Mouse (Mus musculus): Measurements from ENCODE around the gene Sbf2. TPM values are rescaled to one million over a fixed set of nuclear protein-coding genes. Genes with fewer than 3 reads are reported as not detected.

Sbf2 gene
- total RNA-seq (2014; rRNA removed) (19.6 and 19.7 TPM in 2 replicates), polyA plus RNA-seq (2012; rRNA removed) (6.6 and 7.2 TPM in 2 replicates)

- H3K36me3 ChIP-seq (ENCODE audit: control insufficient read depth, insufficient read depth, low read length) = no peaks in the 10 kb centered on the region
- DNase-seq (ENCODE audit: extremely low read depth, low read depth, low spot score) = peak; percentile 86
- H3K9ac ChIP-seq (ENCODE audit: low read depth, low read length) = peak within 1 kb of the TSS; percentile 99
- H3K4me3 ChIP-seq (ENCODE audit: insufficient read depth, low read depth, low read length) = peak within 1 kb of the TSS; percentile 85
- TF ChIP-seq CTCF (IDR thresholded peaks at IDR 0.05; ENCODE audit: low read depth, low read length) (no peak), POLR2A (IDR thresholded peaks at IDR 0.05; ENCODE audit: extremely low read depth, insufficient read depth, low read length) (peak; percentile 75)
- H3K27me3 ChIP-seq (ENCODE audit: control insufficient read depth, insufficient read depth, low read length) = no peaks in the 10 kb centered on the region
- under 1% methylated on average over 117 of the region's 127 CpGs for WGBS
- peaks cover 4% of the 10 kb centered on the region; the same call in 1 of the 2 replicates for H3K4me1 ChIP-seq (ENCODE audit: control insufficient read depth, insufficient read depth, low read length)
- peaks cover 5% of the 10 kb centered on the region; the same call in 1 of the 2 replicates for H3K79me2 ChIP-seq (ENCODE audit: control insufficient read depth, insufficient read depth, low read length)
- H3K27ac ChIP-seq (replicated peaks; ENCODE audit: insufficient read depth, low read depth, low read length) = peak within 1 kb of the TSS; percentile 96
Measured at GRCm38 (mm10) chr7:110614133-110615063, at the start of gene Sbf2. TSS of gene Sbf2 (minus strand) at chr7:110614922.

- 62% methylated on average over 3 of the region's 3 CpGs for WGBS
- no peak overlapping the region for H3K9ac ChIP-seq (ENCODE audit: low read depth, low read length)
Measured at GRCm38 (mm10) chr7:110658378-110658928, 43.7 kb upstream of the Sbf2 start.

GRCm38 (mm10) chr7:110655966-110656365 is 41.2 kb upstream of the Sbf2 start:
- H3K36me3 ChIP-seq (ENCODE audit: control insufficient read depth, insufficient read depth, low read length) = no peaks in the 10 kb centered on the region
- TF ChIP-seq POLR2A (IDR thresholded peaks at IDR 0.05; ENCODE audit: extremely low read depth, insufficient read depth, low read length) (no peak), CTCF (IDR thresholded peaks at IDR 0.05; ENCODE audit: low read depth, low read length) (no peak)
- DNase-seq (ENCODE audit: extremely low read depth, low read depth, low spot score) = no peak
- no peaks in the 10 kb centered on the region for H3K79me2 ChIP-seq (ENCODE audit: control insufficient read depth, insufficient read depth, low read length)
- H3K4me1 ChIP-seq (ENCODE audit: control insufficient read depth, insufficient read depth, low read length) = no peaks in the 10 kb centered on the region
- no peak overlapping the region for H3K27ac ChIP-seq (replicated peaks; ENCODE audit: insufficient read depth, low read depth, low read length)
- H3K27me3 ChIP-seq (ENCODE audit: control insufficient read depth, insufficient read depth, low read length) = no peaks in the 10 kb centered on the region
- WGBS = 45% methylated on average over 6 of the region's 6 CpGs
- H3K9ac ChIP-seq (ENCODE audit: low read depth, low read length) = no peak overlapping the region
- no peak overlapping the region for H3K4me3 ChIP-seq (ENCODE audit: insufficient read depth, low read depth, low read length)

More at GRCm38 (mm10) chr7:110658378-110658928, 43.7 kb upstream of the Sbf2 start:
- Histone ChIP-seq H3K27ac (replicated peaks; ENCODE audit: insufficient read depth, low read depth, low read length) (no peak overlapping the region), H3K36me3 (ENCODE audit: control insufficient read depth, insufficient read depth, low read length) (no peaks in the 10 kb centered on the region), H3K4me3 (ENCODE audit: insufficient read depth, low read depth, low read length) (no peak overlapping the region), H3K79me2 (ENCODE audit: control insufficient read depth, insufficient read depth, low read length) (no peaks in the 10 kb centered on the region), H3K27me3 (ENCODE audit: control insufficient read depth, insufficient read depth, low read length) (no peaks in the 10 kb centered on the region), H3K4me1 (ENCODE audit: control insufficient read depth, insufficient read depth, low read length) (no peaks in the 10 kb centered on the region)
- TF ChIP-seq CTCF (IDR thresholded peaks at IDR 0.05; ENCODE audit: low read depth, low read length) (no peak), POLR2A (IDR thresholded peaks at IDR 0.05; ENCODE audit: extremely low read depth, insufficient read depth, low read length) (no peak)
- no peak for DNase-seq (ENCODE audit: extremely low read depth, low read depth, low spot score)

- no peaks in the 10 kb centered on the region for H3K79me2 ChIP-seq (ENCODE audit: control insufficient read depth, insufficient read depth, low read length)
- no peak overlapping the region for H3K27ac ChIP-seq (replicated peaks; ENCODE audit: insufficient read depth, low read depth, low read length)
- no peaks in the 10 kb centered on the region for H3K27me3 ChIP-seq (ENCODE audit: control insufficient read depth, insufficient read depth, low read length)
- 90% methylated on average over 3 of the region's 3 CpGs for WGBS
- no peaks in the 10 kb centered on the region for H3K4me1 ChIP-seq (ENCODE audit: control insufficient read depth, insufficient read depth, low read length)
- H3K9ac ChIP-seq (ENCODE audit: low read depth, low read length) = no peak overlapping the region
- no peaks in the 10 kb centered on the region for H3K36me3 ChIP-seq (ENCODE audit: control insufficient read depth, insufficient read depth, low read length)
- H3K4me3 ChIP-seq (ENCODE audit: insufficient read depth, low read depth, low read length) = no peak overlapping the region
- TF ChIP-seq POLR2A (IDR thresholded peaks at IDR 0.05; ENCODE audit: extremely low read depth, insufficient read depth, low read length) (no peak), CTCF (IDR thresholded peaks at IDR 0.05; ENCODE audit: low read depth, low read length) (no peak)
- no peak for DNase-seq (ENCODE audit: extremely low read depth, low read depth, low spot score)
Measured at GRCm38 (mm10) chr7:110655230-110655629, 40.5 kb upstream of the Sbf2 start.

GRCm38 (mm10) chr7:110651091-110651490 is 36.4 kb upstream of the Sbf2 start:
- H3K4me1 ChIP-seq (ENCODE audit: control insufficient read depth, insufficient read depth, low read length) = peaks cover 11% of the 10 kb centered on the region
- WGBS = 65% methylated on average over 6 of the region's 6 CpGs
- no peaks in the 10 kb centered on the region for H3K36me3 ChIP-seq (ENCODE audit: control insufficient read depth, insufficient read depth, low read length)
- DNase-seq (ENCODE audit: extremely low read depth, low read depth, low spot score) = no peak
- no peak for TF ChIP-seq CTCF (IDR thresholded peaks at IDR 0.05; ENCODE audit: low read depth, low read length)
- no peak for TF ChIP-seq POLR2A (IDR thresholded peaks at IDR 0.05; ENCODE audit: extremely low read depth, insufficient read depth, low read length)
- no peak overlapping the region for H3K27ac ChIP-seq (replicated peaks; ENCODE audit: insufficient read depth, low read depth, low read length)
- H3K79me2 ChIP-seq (ENCODE audit: control insufficient read depth, insufficient read depth, low read length) = no peaks in the 10 kb centered on the region
- no peaks in the 10 kb centered on the region for H3K27me3 ChIP-seq (ENCODE audit: control insufficient read depth, insufficient read depth, low read length)
- H3K4me3 ChIP-seq (ENCODE audit: insufficient read depth, low read depth, low read length) = no peak overlapping the region
- H3K9ac ChIP-seq (ENCODE audit: low read depth, low read length) = no peak overlapping the region

Measured in liver, adult 2 months (tissue).